8 mouse cellular contexts compared by ENCODE assay signal in the genomic region with DNA sequence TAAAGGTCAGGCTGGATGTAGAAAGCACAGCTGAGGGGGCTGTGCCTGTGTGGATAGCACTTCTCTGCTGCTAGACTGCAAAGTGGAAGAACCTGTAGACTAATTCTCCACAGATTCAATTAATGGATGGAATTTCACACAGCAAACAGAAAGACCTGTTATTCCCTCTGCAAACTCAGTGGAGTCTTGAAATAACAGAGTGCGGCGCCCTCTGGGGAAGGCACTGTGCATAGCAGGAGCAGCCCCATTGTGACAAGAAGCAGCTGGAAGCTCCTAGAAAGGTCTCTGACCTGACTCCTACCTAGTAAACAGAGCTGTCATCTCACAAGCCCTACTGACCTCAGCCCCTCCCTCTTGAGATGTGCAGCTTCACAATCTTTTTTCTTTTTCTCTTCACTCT.
DNase-seq lines count a peak whose midpoint lies in the region; ATAC-seq lines count a peak whose summit lies in the region.
"Had no signal": no experiment of that assay in that cellular context is flagged by ENCODE, and none has a peak within 500 bp of the region (broad histone marks: within the 10 kb centered on the region; RNA-seq: fewer than 3 reads in every experiment).

No protein-coding gene starts in this region.

- H3K36me3 ChIP-seq in embryonic facial prominence, embryonic 14.5 days (ENCODE audit: control insufficient read depth, insufficient read depth, low read length): no peaks in the 10 kb centered on the region
- H3K36me3 ChIP-seq: heart, embryonic 15.5 days had no signal

- no peak overlapping the region for H3K4me3 ChIP-seq in embryonic facial prominence, embryonic 14.5 days (ENCODE audit: low read depth, low read length)
- H3K4me3 ChIP-seq: heart, embryonic 15.5 days had no signal

- peak; percentile 63 for DNase-seq in R1 (ENCODE audit: low read depth, low spot score)
- DNase-seq in adrenal gland, postnatal 36 days: peak; percentile 73 to 82
- peak; percentile 86 for DNase-seq in embryonic facial prominence, embryonic 14.5 days (ENCODE audit: low spot score)
- peak; percentile 40 for DNase-seq in heart, postnatal 25 days (ENCODE audit: low spot score)
- peak; percentile 40 to 80 for DNase-seq in layer of hippocampus, postnatal 25 days (ENCODE audit: extremely low spot score in 1 of 2, low spot score in 1 of 2)
- DNase-seq in mesoderm, embryonic 11.5 days (ENCODE audit: low read depth, low spot score): peak; percentile 71
- peak; percentile 14 for DNase-seq in thymus, postnatal 0 days (ENCODE audit: low spot score)

- no peak overlapping the region for H3K27ac ChIP-seq in embryonic facial prominence, embryonic 14.5 days (replicated peaks; ENCODE audit: low read depth, low read length)
- H3K27ac ChIP-seq: heart, embryonic 15.5 days had no signal

- no peak overlapping the region for H3K4me2 ChIP-seq in embryonic facial prominence, embryonic 14.5 days (ENCODE audit: low read depth, low read length)
- H3K4me2 ChIP-seq: heart, embryonic 15.5 days had no signal

- H3K9me3 ChIP-seq in embryonic facial prominence, embryonic 14.5 days (ENCODE audit: control insufficient read depth, low read length): no peaks in the 10 kb centered on the region
- H3K9me3 ChIP-seq: heart, embryonic 15.5 days had no signal

- H3K27me3 ChIP-seq in embryonic facial prominence, embryonic 14.5 days (replicated peaks; ENCODE audit: control insufficient read depth, insufficient read depth, low read length): no peaks in the 10 kb centered on the region
- H3K27me3 ChIP-seq: heart, embryonic 15.5 days had no signal

- H3K9ac ChIP-seq in embryonic facial prominence, embryonic 14.5 days (ENCODE audit: low read depth, low read length): no peak overlapping the region
- H3K9ac ChIP-seq: heart, embryonic 15.5 days had no signal

- intact Hi-C loops in heart, postnatal 25 days (cut with DNase I): loop anchor here (1.0 to 10.0 kb wide), 5 partner anchors 112 to 896 kb away; a partner anchor contains a TSS

- no peaks in the 10 kb centered on the region for H3K4me1 ChIP-seq in embryonic facial prominence, embryonic 14.5 days (ENCODE audit: control insufficient read depth, insufficient read depth, low read length)
- H3K4me1 ChIP-seq: heart, embryonic 15.5 days had no signal

- peak; percentile 60 for ATAC-seq in embryonic facial prominence, embryonic 14.5 days (ENCODE audit: low read depth)

- WGBS in embryonic facial prominence, embryonic 14.5 days: 19% methylated on average over 2 of the region's 2 CpGs

Comparison
In these comparisons a context has a peak if more than half of its experiments do, and no peak if none do; other contexts are left out.
1. DNase-seq: peak in every context shown above with its lines; median percentile 86 in embryonic facial prominence, embryonic 14.5 days; 78 in adrenal gland, postnatal 36 days; 71 in mesoderm, embryonic 11.5 days; 63 in R1; 60 in layer of hippocampus, postnatal 25 days; 40 in heart, postnatal 25 days; 14 in thymus, postnatal 0 days.